Mouse (Mus musculus) liver, embryonic 14.5 days (tissue): ENCODE measurements around the gene Ncln.

Experiments used
- CTCF ChIP-seq: IDR thresholded peaks from 2 replicates; pipeline ENCODE4 v1.5.1; 2016; ENCODE audit warnings: antibody characterized with exemption, low read depth, control low read depth
- EP300 ChIP-seq: IDR thresholded peaks from 2 replicates; pipeline ENCODE4 v1.6.1; 2016; ENCODE audit warnings: antibody characterized with exemption, low read depth

GRCm38 (mm10) chr10:81451365-81451745 is 44.8 kb downstream of the Ncln start:
- TF ChIP-seq CTCF (no peak), EP300 (no peak)
